Mouse (Mus musculus) ES-E14 (cell line): ENCODE measurements around the gene Polr2a.

ENCODE experiments used
- CHD2 ChIP-seq: IDR thresholded peaks from 2 replicates; pipeline ENCODE4 v1.6.1; 2014; ENCODE audit warnings: mild to moderate bottlenecking, low read depth, low read length, inconsistent platforms
- ZNF384 ChIP-seq: IDR thresholded peaks from 2 replicates; pipeline ENCODE4 v1.6.1; 2012; ENCODE audit warnings: low read depth, low read length, inconsistent platforms

- TF ChIP-seq CHD2: no peak
- TF ChIP-seq ZNF384: no peak
Observed at GRCm38 (mm10) chr11:69706775-69707479, 51.5 kb downstream of the Polr2a start.
